Mouse (Mus musculus): Measurements from ENCODE around the gene Tead2.

GRCm38 (mm10) chr7:45231941-45232340 lies 16.4 kb downstream of the Tead2 start:
- TF ChIP-seq CTCF (IDR thresholded peaks at IDR 0.05; ENCODE audit: low read depth), result no peak
- TF ChIP-seq EP300 (optimal IDR thresholded peaks at IDR 0.05), result no peak

Data from stomach, postnatal 0 days (tissue).